15 mouse cellular contexts compared by ENCODE assay signal in genomic region chr11:77664046-77664445, GRCm38 (mm10).
"Had no signal": no experiment of that assay in that cellular context is flagged by ENCODE, and none has a peak within 500 bp of the region (broad histone marks: within the 10 kb centered on the region; RNA-seq: fewer than 3 reads in every experiment).

No protein-coding gene starts in this region.

- H3K9me3 ChIP-seq: liver, embryonic 15.5 days; midbrain, embryonic 13.5 days; midbrain, embryonic 15.5 days; neural tube, embryonic 12.5 days; stomach, embryonic 15.5 days had no signal

- H3K36me3 ChIP-seq: liver, embryonic 15.5 days; midbrain, embryonic 13.5 days; midbrain, embryonic 15.5 days; neural tube, embryonic 12.5 days; stomach, embryonic 15.5 days had no signal

- H3K27me3 ChIP-seq: liver, embryonic 15.5 days; megakaryocyte, embryonic 14.5 days; midbrain, embryonic 13.5 days; midbrain, embryonic 15.5 days; neural tube, embryonic 12.5 days; stomach, embryonic 15.5 days had no signal

- H3K27ac ChIP-seq: liver, embryonic 15.5 days; midbrain, embryonic 13.5 days; midbrain, embryonic 15.5 days; neural tube, embryonic 12.5 days; stomach, embryonic 15.5 days; stomach, postnatal 0 days had no signal

- H3K9ac ChIP-seq: liver, embryonic 15.5 days; lung, embryonic 14.5 days; midbrain, embryonic 13.5 days; midbrain, embryonic 15.5 days; neural tube, embryonic 12.5 days; stomach, embryonic 15.5 days had no signal

- DNase-seq: lung, adult 18-20 months; lung, embryonic 14.5 days; lung, postnatal 14 days; lung, postnatal 36 days; right cerebral cortex, postnatal 14 days; thymus, postnatal 14 days; thymus, postnatal 36 days had no signal

- H3K4me1 ChIP-seq: liver, embryonic 15.5 days; midbrain, embryonic 13.5 days; midbrain, embryonic 15.5 days; neural tube, embryonic 12.5 days; stomach, embryonic 15.5 days had no signal

- ATAC-seq: midbrain, embryonic 13.5 days; midbrain, embryonic 15.5 days had no signal

- H3K4me2 ChIP-seq: liver, embryonic 15.5 days; lung, embryonic 14.5 days; midbrain, embryonic 11.5 days; midbrain, embryonic 13.5 days; midbrain, embryonic 15.5 days; neural tube, embryonic 12.5 days; stomach, embryonic 15.5 days had no signal

- H3K4me3 ChIP-seq: liver, embryonic 15.5 days; megakaryocyte, embryonic 14.5 days; midbrain, embryonic 13.5 days; midbrain, embryonic 15.5 days; neural tube, embryonic 12.5 days; stomach, embryonic 15.5 days had no signal
